Mouse (Mus musculus) embryonic fibroblast, embryonic 13.5 days (primary cell): ENCODE measurements around the gene Car5a. TPM values are rescaled to one million over a fixed set of nuclear protein-coding genes. Genes with fewer than 3 reads are reported as not detected.

Experiments used
- H3K27ac ChIP-seq: 2 replicates; pipeline ENCODE4 v1.5.1; 2012; ENCODE audit warnings: low read length, control low read depth, inconsistent platforms; ENCODE audit not compliant: insufficient read depth
- H3K4me1 ChIP-seq: 2 replicates; pipeline ENCODE4 v1.6.1; 2011; ENCODE audit warnings: low read length; ENCODE audit not compliant: control insufficient read depth, insufficient read depth
- H3K4me3 ChIP-seq: 2 replicates; pipeline ENCODE4 v1.5.1; 2011; ENCODE audit warnings: mild to moderate bottlenecking, control low read depth, low read length; ENCODE audit not compliant: insufficient read depth
- CTCF ChIP-seq: IDR thresholded peaks from 2 replicates; pipeline ENCODE4 v1.5.1; 2011; ENCODE audit warnings: mild to moderate bottlenecking, control low read depth, low read length, moderate library complexity, borderline replicate concordance; ENCODE audit not compliant: insufficient read depth
- POLR2A ChIP-seq: IDR thresholded peaks from 2 replicates; pipeline ENCODE4 v1.6.1; 2011; ENCODE audit warnings: low read depth, mild to moderate bottlenecking, control low read depth, low read length, moderate library complexity
- polyA plus RNA-seq: library from polyadenylated mRNA; stranded (reverse); fragments of >200 nt; gene quantifications from 2 replicates; pipeline ENCODE4 v1.2.4, GENCODE M21; 2011; ENCODE audit warnings: low read depth; ENCODE audit not compliant: missing spikeins, insufficient read length

Car5a gene
- polyA plus RNA-seq, 1 experiment, result 3.5 TPM

DNA sequence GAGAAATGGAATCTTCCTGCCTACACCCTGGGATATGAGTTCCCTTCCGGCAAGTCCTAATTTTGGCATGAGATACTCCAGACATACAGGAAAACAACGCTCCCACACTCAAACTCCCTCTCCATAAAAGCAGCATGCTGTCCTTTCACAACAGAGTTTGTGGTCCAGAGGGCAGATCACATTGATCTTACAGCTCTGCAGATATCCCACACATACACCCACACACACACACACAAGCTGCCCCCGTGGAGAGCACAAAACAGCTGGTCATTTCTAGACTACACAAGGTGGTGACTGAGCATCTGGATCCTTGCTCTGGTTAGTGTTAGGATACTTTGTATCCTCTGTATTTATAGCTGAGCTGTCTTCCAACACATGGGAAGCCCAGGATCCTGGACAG is 69.7 kb downstream of the Car5a start:
- Histone ChIP-seq H3K27ac (no peak overlapping the region), H3K4me3 (no peak overlapping the region), H3K4me1 (no peaks in the 10 kb centered on the region)
- TF ChIP-seq CTCF (no peak), POLR2A (no peak)

DNA sequence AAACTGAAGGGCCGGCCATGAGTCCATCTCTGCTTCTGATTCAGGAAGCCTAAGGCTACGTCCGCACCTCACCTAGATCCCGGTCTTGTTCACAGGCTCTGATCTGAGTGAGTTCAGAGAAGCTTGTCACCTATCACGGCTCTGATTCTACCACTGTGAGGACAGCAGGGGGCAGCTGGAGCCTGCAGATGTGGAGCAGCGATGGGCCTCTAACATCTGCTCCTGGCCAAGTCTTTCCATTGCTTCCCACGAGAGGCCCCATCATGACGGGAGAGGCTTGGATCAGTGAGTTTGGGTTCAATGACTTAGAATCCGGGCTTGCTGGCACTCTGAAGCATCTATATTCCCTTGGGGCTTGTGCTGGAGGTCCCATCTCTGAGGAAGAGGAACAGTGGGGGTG is 70.7 kb downstream of the Car5a start:
- TF ChIP-seq CTCF (peak; percentile 78; the same call in 1 of the 2 replicates), POLR2A (no peak)

DNA sequence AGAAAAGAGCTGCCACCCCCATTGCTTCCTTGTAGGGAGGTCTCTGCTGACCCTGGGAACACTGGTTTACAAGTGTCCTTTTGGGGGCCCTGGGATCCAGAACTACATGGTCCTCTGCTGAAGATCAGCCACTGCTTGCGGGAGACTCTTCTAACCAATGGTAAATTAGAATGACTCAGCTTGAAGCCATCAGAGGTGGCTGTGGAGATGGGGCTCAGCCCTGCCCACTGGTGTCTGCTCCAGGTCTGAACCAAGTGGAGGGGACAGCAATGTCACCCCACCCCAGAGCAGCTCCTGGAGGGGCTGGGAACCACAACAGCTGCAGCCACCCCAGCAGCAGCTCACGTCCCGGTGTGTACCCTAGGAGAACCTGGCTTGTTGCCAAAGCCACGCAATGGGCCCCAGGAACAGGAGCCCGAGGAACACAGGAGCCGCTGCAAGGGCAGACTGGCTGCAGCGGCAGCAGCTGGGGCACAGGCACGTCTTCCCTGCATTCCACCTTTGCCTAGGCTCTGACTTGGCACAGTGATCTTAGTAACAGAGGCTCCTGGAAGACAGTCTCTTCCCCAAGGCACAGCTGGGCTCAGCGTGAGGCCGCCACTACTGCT is 72.8 kb downstream of the Car5a start:
- TF ChIP-seq CTCF, result no peak
- TF ChIP-seq POLR2A, result no peak
- Histone ChIP-seq H3K27ac (no peak overlapping the region), H3K4me3 (no peak overlapping the region), H3K4me1 (no peaks in the 10 kb centered on the region)

More for the DNA sequence above, 70.7 kb downstream of the Car5a start:
- no peak overlapping the region for H3K4me3 ChIP-seq
- no peaks in the 10 kb centered on the region for H3K4me1 ChIP-seq
- no peak overlapping the region for H3K27ac ChIP-seq

DNA sequence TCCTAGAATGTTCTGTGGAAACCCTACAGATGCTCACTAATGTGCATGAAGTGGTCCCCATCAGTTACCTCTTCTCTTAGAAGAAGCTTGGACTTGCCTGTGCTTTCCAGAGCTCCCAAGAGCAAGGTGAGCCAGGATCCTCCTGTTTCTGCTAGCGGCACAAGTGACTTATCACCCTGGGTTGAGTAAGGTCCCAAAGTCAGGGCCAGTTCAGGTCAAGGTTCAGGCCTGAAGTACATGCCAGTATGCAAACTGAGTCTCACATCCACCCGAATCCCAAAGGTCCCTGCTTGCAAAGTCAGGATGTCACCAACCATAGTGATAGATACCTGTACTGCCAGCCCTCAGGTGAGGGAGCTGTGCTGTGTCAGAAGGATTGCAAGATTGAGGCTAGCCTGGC is 74.5 kb downstream of the Car5a start:
- H3K4me3 ChIP-seq, result no peak overlapping the region
- no peak for TF ChIP-seq POLR2A
- TF ChIP-seq CTCF, result no peak
- H3K27ac ChIP-seq, result no peak overlapping the region
- no peaks in the 10 kb centered on the region for H3K4me1 ChIP-seq

DNA sequence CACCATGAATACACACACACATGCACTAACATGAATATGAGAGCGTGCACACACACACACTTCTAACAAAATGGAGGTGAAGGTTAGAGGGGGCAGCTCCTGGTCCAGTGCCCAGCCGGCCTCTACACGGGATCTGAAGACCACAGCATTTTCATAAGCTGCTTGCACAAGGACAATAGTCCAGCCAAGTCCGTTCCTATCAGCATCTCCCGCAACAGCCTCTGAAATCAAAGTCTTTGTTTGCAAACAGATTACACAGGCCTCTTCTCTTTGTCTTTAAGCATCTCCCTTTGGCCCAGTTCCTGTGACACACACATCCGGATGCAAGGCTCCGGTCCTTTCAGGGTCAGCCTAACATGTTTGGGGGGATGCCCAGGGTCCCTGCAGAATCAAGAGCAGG is 75.8 kb downstream of the Car5a start:
- TF ChIP-seq POLR2A (no peak), CTCF (no peak)
- Histone ChIP-seq H3K4me3 (no peak overlapping the region), H3K4me1 (no peaks in the 10 kb centered on the region), H3K27ac (no peak overlapping the region)

DNA sequence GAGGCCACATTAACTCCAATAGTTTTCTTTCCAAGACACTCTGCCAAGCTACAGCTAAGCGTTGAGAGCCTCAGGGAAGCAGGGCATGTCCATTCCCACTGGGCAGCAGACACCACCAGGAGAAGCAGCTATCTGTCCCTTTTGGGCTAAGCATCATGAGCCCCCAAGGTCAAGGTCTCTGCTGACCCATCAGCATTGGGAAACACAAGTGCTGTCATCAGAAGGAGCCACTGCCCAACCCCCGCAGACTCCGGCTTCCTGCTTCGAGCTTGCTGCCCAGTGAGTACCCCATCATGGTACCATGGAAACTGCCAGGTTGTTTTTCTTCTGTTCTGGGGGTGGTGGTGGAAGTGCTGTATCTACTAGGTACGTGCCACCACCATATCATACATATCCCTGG is 76.5 kb downstream of the Car5a start:
- no peak overlapping the region for H3K27ac ChIP-seq
- no peak overlapping the region for H3K4me3 ChIP-seq
- TF ChIP-seq POLR2A (no peak), CTCF (no peak)
- no peaks in the 10 kb centered on the region for H3K4me1 ChIP-seq

Other genes starting within 250 kb of the Car5a start
- gene Jph3, start 215.3 kb downstream of the Car5a start, polyA plus RNA-seq, result not detected in 2 replicates
- gene Klhdc4, start 115.3 kb downstream of the Car5a start, polyA plus RNA-seq, result 21.1 and 26.4 TPM in 2 replicates
- gene Slc7a5, start 37.2 kb downstream of the Car5a start, polyA plus RNA-seq, result 125 and 185 TPM in 2 replicates
- gene Banp, start 4.8 kb upstream of the Car5a start, polyA plus RNA-seq, result 32.1 and 38.9 TPM in 2 replicates